Mouse (Mus musculus) erythroblast, embryonic 14.5 days (primary cell): ENCODE results near the gene Foxc2. TPM values are rescaled to one million over a fixed set of nuclear protein-coding genes. Genes with fewer than 3 reads are reported as not detected.

ENCODE experiments used
- H3K27me3 ChIP-seq: 2 replicates; pipeline ENCODE4 v1.6.1; 2012; ENCODE audit warnings: inconsistent platforms; ENCODE audit not compliant: control insufficient read depth
- H3K36me3 ChIP-seq: 2 replicates; pipeline ENCODE4 v1.6.1; 2012; ENCODE audit warnings: mild to moderate bottlenecking, inconsistent platforms; ENCODE audit not compliant: control insufficient read depth
- H3K4me1 ChIP-seq: 2 replicates; pipeline ENCODE4 v1.6.1; 2012; ENCODE audit warnings: inconsistent platforms; ENCODE audit not compliant: control insufficient read depth
- H3K4me3 ChIP-seq: replicated peaks from 2 replicates; pipeline ENCODE3; 2012; ENCODE audit warnings: moderate library complexity, mild to moderate bottlenecking, inconsistent platforms
- H3K9me3 ChIP-seq: 2 replicates; pipeline ENCODE4 v1.6.1; 2012; ENCODE audit warnings: low read length, inconsistent platforms, mixed read lengths; ENCODE audit not compliant: control insufficient read depth
- GATA1 ChIP-seq: IDR thresholded peaks from 2 replicates; pipeline ENCODE4 v1.6.1; 2012; ENCODE audit warnings: low read length, inconsistent platforms, mixed read lengths
- TAL1 ChIP-seq: IDR thresholded peaks from 3 replicates; pipeline ENCODE4 v1.6.1; 2012; ENCODE audit warnings: low read length, inconsistent platforms, mixed read lengths
- polyA plus RNA-seq: library from polyadenylated mRNA; stranded (reverse); fragments of >175 nt; gene quantifications from 2 replicates; pipeline ENCODE4 v1.2.3, GENCODE M21; 2012

Foxc2 gene
- polyA plus RNA-seq, 1 experiment, result not detected

DNA sequence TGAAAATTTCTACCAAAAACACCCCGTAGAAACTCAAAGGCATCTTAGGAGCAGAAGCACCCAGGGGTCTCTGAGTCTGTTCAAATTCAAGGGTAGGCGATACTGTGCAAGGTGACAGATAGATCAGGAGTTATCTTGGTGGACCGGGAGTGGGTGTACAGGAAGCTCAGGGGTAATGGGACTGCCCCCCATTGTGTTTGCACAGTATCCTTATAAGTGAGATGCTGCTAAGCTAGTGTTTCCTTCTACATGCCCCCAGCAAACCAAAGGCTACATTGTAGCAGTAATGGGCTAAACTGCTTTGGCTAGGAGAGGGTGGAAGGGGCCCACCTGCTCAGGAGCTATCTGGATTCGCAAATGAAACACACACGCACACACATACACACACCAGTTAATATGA lies 45.5 kb downstream of the Foxc2 start:
- Histone ChIP-seq H3K4me1 (no peaks in the 10 kb centered on the region), H3K9me3 (no peaks in the 10 kb centered on the region), H3K4me3 (no peak overlapping the region), H3K36me3 (no peaks in the 10 kb centered on the region), H3K27me3 (no peaks in the 10 kb centered on the region; the same call in 1 of the 2 replicates)
- TF ChIP-seq GATA1 (no peak), TAL1 (no peak)

DNA sequence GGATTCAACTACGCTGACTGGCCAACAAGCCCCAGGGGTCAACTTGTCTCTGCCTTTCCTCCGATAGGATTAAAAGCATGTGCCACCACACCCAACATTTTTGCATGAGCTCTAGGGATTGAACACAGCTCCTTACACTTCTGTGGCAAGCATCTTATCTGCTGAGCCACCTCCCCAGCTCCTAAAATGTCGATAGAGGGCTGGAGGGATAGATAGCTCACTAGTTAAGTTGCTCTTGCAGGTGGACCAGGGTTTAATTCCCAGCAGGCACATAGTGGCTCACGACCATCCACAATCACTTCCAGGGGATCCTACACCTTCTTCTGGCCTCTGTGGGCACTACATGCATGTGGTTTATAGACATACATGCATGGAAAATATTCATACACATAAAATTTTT lies 46.4 kb downstream of the Foxc2 start:
- H3K4me3 ChIP-seq, result no peak overlapping the region
- no peaks in the 10 kb centered on the region for H3K4me1 ChIP-seq
- H3K9me3 ChIP-seq, result no peaks in the 10 kb centered on the region
- H3K27me3 ChIP-seq, result no peaks in the 10 kb centered on the region; the same call in 1 of the 2 replicates
- no peaks in the 10 kb centered on the region for H3K36me3 ChIP-seq
- TF ChIP-seq TAL1, result no peak
- no peak for TF ChIP-seq GATA1

DNA sequence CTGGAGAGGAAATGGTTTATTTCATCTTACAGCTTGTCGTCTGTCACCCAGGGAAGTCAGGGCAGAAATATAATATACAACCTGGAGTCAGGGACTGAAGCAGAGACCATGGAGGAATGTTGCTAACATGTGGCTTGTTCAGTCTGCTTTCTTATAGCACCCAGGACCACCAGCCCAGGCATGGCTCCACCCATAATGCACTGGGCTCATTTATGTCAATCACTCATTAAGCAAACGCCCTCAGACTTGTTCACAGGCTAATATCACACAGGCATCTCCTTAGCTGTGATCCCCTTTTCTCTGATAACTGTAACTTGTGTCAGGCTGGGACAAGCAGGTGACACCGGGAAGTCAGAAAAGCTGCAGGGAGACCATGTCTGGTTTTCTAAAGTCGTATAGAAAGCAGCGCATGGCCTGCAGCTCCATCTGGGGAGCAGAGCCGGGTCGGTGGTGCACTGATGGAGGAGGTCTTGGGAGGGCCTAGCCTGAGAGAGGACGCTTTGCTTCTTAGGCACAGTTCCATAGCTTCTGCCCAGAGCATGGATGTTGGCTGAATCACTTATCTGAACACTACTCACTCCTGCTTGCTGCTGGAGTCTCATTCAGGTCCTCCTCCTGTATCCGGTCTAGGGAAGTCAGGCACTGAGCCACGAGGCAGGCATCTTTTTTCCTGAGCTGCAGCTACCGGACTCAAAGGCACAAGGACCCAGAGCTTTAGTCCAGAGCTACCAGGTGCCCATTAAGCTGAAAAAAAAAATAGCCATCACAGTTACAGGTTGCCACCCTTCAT lies 47.1 kb downstream of the Foxc2 start:
- Histone ChIP-seq H3K4me1 (no peaks in the 10 kb centered on the region), H3K27me3 (no peaks in the 10 kb centered on the region; the same call in 1 of the 2 replicates), H3K4me3 (no peak overlapping the region), H3K9me3 (no peaks in the 10 kb centered on the region), H3K36me3 (no peaks in the 10 kb centered on the region)
- TF ChIP-seq TAL1, result no peak
- TF ChIP-seq GATA1, result no peak

DNA sequence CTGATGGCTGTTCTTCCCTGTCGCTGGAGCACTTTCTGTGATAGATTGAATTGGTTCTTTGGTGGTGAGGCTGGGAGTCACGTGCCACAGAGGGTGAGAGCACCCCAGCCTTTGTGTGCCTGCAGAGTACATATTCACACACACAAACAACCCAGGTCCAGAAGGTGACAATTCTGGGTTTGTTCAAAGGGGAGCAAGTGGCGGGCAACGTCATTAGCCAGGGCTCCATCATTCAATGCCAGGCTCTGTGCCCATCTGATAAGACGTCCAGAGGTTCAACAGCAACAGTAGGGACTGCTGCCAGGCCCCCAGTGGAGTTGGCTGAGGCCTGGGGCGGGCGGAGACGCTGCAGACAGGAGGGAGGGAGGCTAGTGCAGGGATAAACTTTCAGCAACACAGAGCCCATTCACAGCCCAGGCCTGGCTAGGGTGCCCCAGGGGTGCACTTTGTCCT lies 48.1 kb downstream of the Foxc2 start:
- Histone ChIP-seq H3K9me3 (no peaks in the 10 kb centered on the region), H3K4me3 (no peak overlapping the region), H3K4me1 (no peaks in the 10 kb centered on the region), H3K36me3 (no peaks in the 10 kb centered on the region), H3K27me3 (no peaks in the 10 kb centered on the region; the same call in 1 of the 2 replicates)
- no peak for TF ChIP-seq GATA1
- TF ChIP-seq TAL1, result no peak

DNA sequence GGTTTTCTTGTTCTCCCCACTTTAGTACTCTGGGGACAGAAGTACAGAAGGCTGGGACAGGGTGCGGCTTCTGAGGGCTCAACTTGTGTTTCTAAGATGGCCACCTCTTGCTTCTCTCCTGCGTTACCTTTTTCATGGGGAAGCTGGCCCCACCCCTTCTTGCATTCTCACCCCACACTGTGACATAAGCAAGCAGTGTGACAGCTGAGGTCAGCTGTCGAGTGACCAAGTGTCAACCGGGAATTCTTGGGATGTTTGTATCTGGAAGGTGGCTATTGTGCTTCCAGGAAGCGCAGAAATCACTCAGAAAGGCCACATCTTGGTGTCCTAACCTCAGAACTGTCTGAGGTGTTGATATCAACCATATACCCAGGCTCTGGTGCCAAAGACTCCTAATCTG lies 52.1 kb downstream of the Foxc2 start:
- Histone ChIP-seq H3K4me3 (no peak overlapping the region), H3K27me3 (no peaks in the 10 kb centered on the region), H3K36me3 (no peaks in the 10 kb centered on the region), H3K9me3 (no peaks in the 10 kb centered on the region), H3K4me1 (peaks cover 5% of the 10 kb centered on the region; the same call in 1 of the 2 replicates)
- TF ChIP-seq TAL1, result no peak
- no peak for TF ChIP-seq GATA1

Other genes starting within 250 kb of the Foxc2 start
- not detected in 2 replicates for gene Foxf1, start 31.8 kb upstream of the Foxc2 start, polyA plus RNA-seq
- 3.7 and 4.7 TPM in 2 replicates for gene Mthfsd, start 7.8 kb upstream of the Foxc2 start, polyA plus RNA-seq
- not detected in 2 replicates for gene Foxl1, start 11.8 kb downstream of the Foxc2 start, polyA plus RNA-seq